27 mouse cellular contexts compared by ENCODE assay signal in genomic region chr10:126664408-126665083, GRCm38 (mm10).
DNase-seq lines count a peak whose midpoint lies in the region; ATAC-seq lines count a peak whose summit lies in the region.
"Had no signal": no experiment of that assay in that cellular context is flagged by ENCODE, and none has a peak within 500 bp of the region (broad histone marks: within the 10 kb centered on the region; RNA-seq: fewer than 3 reads in every experiment).

No protein-coding gene starts in this region.

- H3K36me3 ChIP-seq in embryonic facial prominence, embryonic 14.5 days (ENCODE audit: control insufficient read depth, insufficient read depth, low read length): no peaks in the 10 kb centered on the region
- H3K36me3 ChIP-seq in embryonic facial prominence, embryonic 10.5 days (replicated peaks): no peaks in the 10 kb centered on the region
- H3K36me3 ChIP-seq in intestine, embryonic 14.5 days (ENCODE audit: control insufficient read depth, insufficient read depth, low read length): no peaks in the 10 kb centered on the region
- no peaks in the 10 kb centered on the region for H3K36me3 ChIP-seq in intestine, embryonic 15.5 days
- H3K36me3 ChIP-seq in embryonic facial prominence, embryonic 15.5 days: no peaks in the 10 kb centered on the region
- H3K36me3 ChIP-seq in midbrain, embryonic 15.5 days (replicated peaks): no peaks in the 10 kb centered on the region
- H3K36me3 ChIP-seq: forebrain, embryonic 12.5 days; heart, embryonic 15.5 days; neural tube, embryonic 13.5 days had no signal

- no peak overlapping the region for H3K4me3 ChIP-seq in embryonic facial prominence, embryonic 14.5 days (ENCODE audit: low read depth, low read length)
- H3K4me3 ChIP-seq in embryonic facial prominence, embryonic 10.5 days: no peak overlapping the region
- no peak overlapping the region for H3K4me3 ChIP-seq in intestine, embryonic 14.5 days (ENCODE audit: low read depth, low read length)
- no peak overlapping the region for H3K4me3 ChIP-seq in intestine, embryonic 15.5 days (replicated peaks)
- no peak overlapping the region for H3K4me3 ChIP-seq in embryonic facial prominence, embryonic 15.5 days (replicated peaks)
- H3K4me3 ChIP-seq in midbrain, embryonic 15.5 days: no peak overlapping the region
- H3K4me3 ChIP-seq: forebrain, embryonic 12.5 days; gastrocnemius, adult 2 months; heart, embryonic 15.5 days; myocyte; neural tube, embryonic 13.5 days had no signal

- no peak overlapping the region for H3K27ac ChIP-seq in embryonic facial prominence, embryonic 14.5 days (replicated peaks; ENCODE audit: low read depth, low read length)
- H3K27ac ChIP-seq in embryonic facial prominence, embryonic 10.5 days (replicated peaks): no peak overlapping the region
- H3K27ac ChIP-seq in intestine, embryonic 14.5 days (ENCODE audit: low read depth): no peak overlapping the region
- H3K27ac ChIP-seq in intestine, embryonic 15.5 days: no peak overlapping the region
- peak overlapping the region; percentile 35; the same call in 1 of the 2 replicates for H3K27ac ChIP-seq in embryonic facial prominence, embryonic 15.5 days (replicated peaks)
- H3K27ac ChIP-seq in midbrain, embryonic 15.5 days: no peak overlapping the region
- H3K27ac ChIP-seq: forebrain, embryonic 12.5 days; gastrocnemius, adult 2 months; heart, embryonic 15.5 days; macrophage; neural tube, embryonic 13.5 days had no signal

- ATAC-seq in embryonic facial prominence, embryonic 14.5 days (ENCODE audit: low read depth): no peak
- ATAC-seq in intestine, embryonic 14.5 days (replicated peaks; ENCODE audit: low FRiP score, low TSS enrichment, low read depth): no peak
- ATAC-seq in intestine, embryonic 15.5 days: no peak
- ATAC-seq in embryonic facial prominence, embryonic 15.5 days (ENCODE audit: insufficient number of reproducible peaks, low FRiP score, low TSS enrichment, low read depth): no peak
- ATAC-seq in midbrain, embryonic 15.5 days (replicated peaks): 0 out of 2 replicates have a peak, but pooled peaks have one; percentile 63
- ATAC-seq: activated CD4-positive, CD25-positive, alpha-beta regulatory T cell, adult 4 months; intestine, postnatal 0 days; liver, postnatal 0 days; lung, postnatal 0 days had no signal

- no peak overlapping the region for H3K9ac ChIP-seq in embryonic facial prominence, embryonic 14.5 days (ENCODE audit: low read depth, low read length)
- H3K9ac ChIP-seq in intestine, embryonic 14.5 days (ENCODE audit: low read length): no peak overlapping the region
- H3K9ac ChIP-seq in intestine, embryonic 15.5 days: no peak overlapping the region
- H3K9ac ChIP-seq in embryonic facial prominence, embryonic 15.5 days: no peak overlapping the region
- no peak overlapping the region for H3K9ac ChIP-seq in midbrain, embryonic 15.5 days
- H3K9ac ChIP-seq: forebrain, embryonic 12.5 days; heart, embryonic 15.5 days; liver, postnatal 0 days; neural tube, embryonic 13.5 days had no signal

- no peaks in the 10 kb centered on the region for H3K9me3 ChIP-seq in embryonic facial prominence, embryonic 14.5 days (ENCODE audit: control insufficient read depth, low read length)
- no peaks in the 10 kb centered on the region for H3K9me3 ChIP-seq in embryonic facial prominence, embryonic 10.5 days
- no peaks in the 10 kb centered on the region for H3K9me3 ChIP-seq in intestine, embryonic 14.5 days (ENCODE audit: control insufficient read depth, low read length)
- no peaks in the 10 kb centered on the region for H3K9me3 ChIP-seq in intestine, embryonic 15.5 days
- no peaks in the 10 kb centered on the region for H3K9me3 ChIP-seq in embryonic facial prominence, embryonic 15.5 days (replicated peaks)
- no peaks in the 10 kb centered on the region for H3K9me3 ChIP-seq in midbrain, embryonic 15.5 days

- H3K27me3 ChIP-seq in embryonic facial prominence, embryonic 14.5 days (replicated peaks; ENCODE audit: control insufficient read depth, insufficient read depth, low read length): no peaks in the 10 kb centered on the region
- H3K27me3 ChIP-seq in embryonic facial prominence, embryonic 10.5 days (replicated peaks; ENCODE audit: low read depth, poor library complexity, severe bottlenecking): no peaks in the 10 kb centered on the region
- H3K27me3 ChIP-seq in intestine, embryonic 14.5 days (replicated peaks; ENCODE audit: control insufficient read depth, insufficient read depth, low read length): no peaks in the 10 kb centered on the region
- no peaks in the 10 kb centered on the region for H3K27me3 ChIP-seq in intestine, embryonic 15.5 days (replicated peaks)
- no peaks in the 10 kb centered on the region for H3K27me3 ChIP-seq in embryonic facial prominence, embryonic 15.5 days
- no peaks in the 10 kb centered on the region for H3K27me3 ChIP-seq in midbrain, embryonic 15.5 days (replicated peaks)
- H3K27me3 ChIP-seq: forebrain, embryonic 12.5 days; heart, embryonic 15.5 days; neural tube, embryonic 13.5 days had no signal

- no peak overlapping the region for H3K4me2 ChIP-seq in embryonic facial prominence, embryonic 14.5 days (ENCODE audit: low read depth, low read length)
- H3K4me2 ChIP-seq in intestine, embryonic 14.5 days (ENCODE audit: low read length): no peak overlapping the region
- no peak overlapping the region for H3K4me2 ChIP-seq in intestine, embryonic 15.5 days (replicated peaks)
- H3K4me2 ChIP-seq in embryonic facial prominence, embryonic 15.5 days (replicated peaks): no peak overlapping the region
- H3K4me2 ChIP-seq in midbrain, embryonic 15.5 days: no peak overlapping the region
- H3K4me2 ChIP-seq: forebrain, embryonic 12.5 days; heart, embryonic 15.5 days; liver, embryonic 11.5 days; neural tube, embryonic 13.5 days had no signal

- H3K4me1 ChIP-seq in embryonic facial prominence, embryonic 14.5 days (ENCODE audit: control insufficient read depth, insufficient read depth, low read length): no peaks in the 10 kb centered on the region
- no peaks in the 10 kb centered on the region for H3K4me1 ChIP-seq in embryonic facial prominence, embryonic 10.5 days
- H3K4me1 ChIP-seq in intestine, embryonic 14.5 days (replicated peaks; ENCODE audit: control insufficient read depth, insufficient read depth, low read length): no peaks in the 10 kb centered on the region
- no peaks in the 10 kb centered on the region for H3K4me1 ChIP-seq in intestine, embryonic 15.5 days (replicated peaks)
- no peaks in the 10 kb centered on the region for H3K4me1 ChIP-seq in embryonic facial prominence, embryonic 15.5 days
- 0 out of 2 replicates have a peak, but pooled peaks cover 6% of the 10 kb centered on the region for H3K4me1 ChIP-seq in midbrain, embryonic 15.5 days
- H3K4me1 ChIP-seq: forebrain, embryonic 12.5 days; heart, embryonic 15.5 days; neural tube, embryonic 13.5 days had no signal

- DNase-seq in embryonic facial prominence, embryonic 14.5 days (ENCODE audit: low spot score): peak; percentile 34
- DNase-seq in embryonic facial prominence, embryonic 10.5 days (ENCODE audit: low spot score): no peak
- DNase-seq in intestine, embryonic 14.5 days (ENCODE audit: low spot score): peak; percentile 9
- no peak for DNase-seq in adrenal gland, adult 8-10 months
- DNase-seq in liver: no peak
- DNase-seq: adrenal gland, postnatal 14 days; cerebellum, adult 9-10 months; gastrocnemius, adult 2 months; heart, postnatal 4 days; kidney, postnatal 25 days; liver, postnatal 0 days; right cerebral cortex, adult 18-20 months; right cerebral cortex, postnatal 4 days; thymus, adult 18-20 months; thymus, postnatal 4 days had no signal

- WGBS in embryonic facial prominence, embryonic 14.5 days: 76% methylated on average over 13 of the region's 13 CpGs
- 81% methylated on average over 13 of the region's 13 CpGs for WGBS in embryonic facial prominence, embryonic 10.5 days
- WGBS in intestine, embryonic 14.5 days: 92% methylated on average over 13 of the region's 13 CpGs
- WGBS in intestine, embryonic 15.5 days: 90% methylated on average over 13 of the region's 13 CpGs
- 58% methylated on average over 13 of the region's 13 CpGs for WGBS in embryonic facial prominence, embryonic 15.5 days
- WGBS in midbrain, embryonic 15.5 days: 58% methylated on average over 13 of the region's 13 CpGs

Comparison
In these comparisons a context has a peak if more than half of its experiments do, and no peak if none do; other contexts are left out.
1. DNase-seq: peak in embryonic facial prominence, embryonic 14.5 days (single experiment) and intestine, embryonic 14.5 days (single experiment); none in embryonic facial prominence, embryonic 10.5 days (single experiment), adrenal gland, adult 8-10 months (single experiment) and liver (single experiment).